Mouse (Mus musculus): ENCODE data around the gene Tas2r134. TPM values are rescaled to one million over a fixed set of nuclear protein-coding genes. Genes with fewer than 3 reads are reported as not detected.
A peak's percentile ranks its signal among the peaks of the same experiment; 100 is the strongest.

Gene Tas2r134
- total RNA-seq, 2 experiments from 2014 or later, result not detected

DNA sequence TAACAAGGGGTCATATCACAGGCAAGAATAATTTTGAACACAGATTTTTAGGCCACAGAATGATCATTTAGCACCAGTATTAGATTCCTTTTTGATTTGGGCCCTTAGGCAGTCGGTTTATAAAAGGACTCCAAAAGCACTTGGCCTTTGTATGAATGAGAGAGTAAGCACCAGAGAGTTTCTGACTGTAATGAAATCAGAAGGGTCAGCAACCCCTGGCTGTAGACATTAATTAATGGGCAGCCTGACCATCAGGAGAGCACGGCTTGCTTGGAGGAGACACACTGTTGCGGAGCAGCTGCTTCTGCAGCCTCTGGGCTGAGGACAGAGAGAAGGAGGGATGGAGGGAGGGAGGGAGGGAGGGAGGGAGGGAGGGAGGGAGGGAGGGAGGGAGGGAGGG is 30.4 kb downstream of the Tas2r134 start:
- no peak for DNase-seq

DNA sequence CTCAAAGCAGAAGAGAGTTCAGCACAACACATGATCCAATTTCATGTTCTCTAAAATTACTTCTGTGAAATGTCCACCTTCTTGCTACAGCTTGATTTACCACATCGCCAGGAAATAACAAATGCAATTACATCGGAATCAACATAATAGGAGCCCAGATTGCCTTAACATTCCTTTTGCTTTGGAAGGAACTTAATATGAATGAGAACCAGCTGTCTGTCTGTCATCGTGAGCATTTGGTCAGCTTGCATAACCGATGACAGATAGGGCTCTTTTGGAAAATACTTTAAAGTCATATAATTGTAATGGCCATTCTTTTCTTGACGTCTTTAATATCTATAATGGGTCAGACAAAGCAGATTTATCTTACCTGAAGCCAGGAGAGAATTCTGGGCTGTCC is 31.0 kb downstream of the Tas2r134 start:
- no peak for DNase-seq

GRCm38 (mm10) chr2:51674321-51674720 is 47.0 kb downstream of the Tas2r134 start:
- peak; percentile 13 for DNase-seq
